Mouse (Mus musculus): ENCODE results near the gene Cd244a.

The Cd244a gene

DNA sequence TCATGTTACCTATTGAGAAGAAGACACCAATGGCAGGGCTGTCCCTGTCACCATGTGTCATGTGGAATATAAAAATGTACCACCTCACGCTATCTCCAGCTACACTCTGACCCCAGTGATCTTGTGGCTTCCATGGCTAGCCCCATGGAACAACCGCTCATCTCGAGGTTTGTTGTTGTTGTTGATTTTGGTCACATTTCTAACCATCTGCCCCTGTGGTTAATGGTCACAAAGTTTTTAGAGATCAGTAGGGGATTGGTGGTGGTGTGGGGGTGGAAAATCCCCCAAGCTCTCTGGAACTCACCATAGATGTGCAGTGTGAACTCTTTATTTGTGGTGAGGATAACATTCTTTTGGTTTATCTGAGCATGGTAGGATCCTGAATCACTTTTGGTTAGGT, 45.7 kb downstream of the Cd244a start:
- DNase-seq = no peak

DNA sequence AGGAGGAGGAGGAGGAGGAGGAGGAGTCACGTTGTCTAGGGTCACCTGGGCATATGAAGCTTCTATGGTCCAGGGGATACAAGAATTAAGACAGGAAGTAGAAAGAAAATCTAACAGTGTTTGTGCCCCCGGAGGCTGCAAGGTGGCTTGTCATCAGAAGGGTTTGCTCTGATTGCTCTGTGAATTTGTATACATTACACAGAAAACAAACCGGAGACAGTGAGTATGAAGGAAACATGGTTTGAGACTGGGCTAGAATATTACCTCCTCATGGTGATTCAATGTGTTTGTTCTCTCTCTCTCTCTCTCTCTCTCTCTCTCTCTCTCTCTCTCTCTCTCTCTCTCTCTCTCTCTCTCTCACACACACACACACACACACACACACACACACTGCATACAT, 47.7 kb downstream of the Cd244a start:
- DNase-seq = no peak

DNA sequence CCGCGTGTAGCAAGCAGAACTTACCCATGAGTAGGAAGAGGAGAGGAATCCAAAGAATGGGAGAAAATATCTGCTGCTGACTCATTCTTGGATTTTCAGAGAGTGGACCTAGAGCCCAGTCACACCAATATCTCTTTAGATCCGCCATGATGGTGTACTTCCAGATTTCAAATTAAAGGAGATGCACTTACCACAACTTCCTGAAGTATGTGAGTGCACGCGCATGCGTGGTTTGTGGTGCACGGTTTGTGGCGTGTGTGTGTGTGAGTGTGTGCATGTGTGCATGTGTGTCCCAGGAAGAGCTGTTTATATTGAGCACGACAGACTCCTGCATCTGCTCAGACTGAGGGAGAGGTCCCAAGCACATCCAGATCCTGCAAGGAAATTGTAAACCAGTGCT, 48.2 kb downstream of the Cd244a start, which contains the start of gene Ly9:
Ly9 (minus strand) TSS at position 235 of the 400 bp plus-strand sequence.
- no peak for DNase-seq

DNA sequence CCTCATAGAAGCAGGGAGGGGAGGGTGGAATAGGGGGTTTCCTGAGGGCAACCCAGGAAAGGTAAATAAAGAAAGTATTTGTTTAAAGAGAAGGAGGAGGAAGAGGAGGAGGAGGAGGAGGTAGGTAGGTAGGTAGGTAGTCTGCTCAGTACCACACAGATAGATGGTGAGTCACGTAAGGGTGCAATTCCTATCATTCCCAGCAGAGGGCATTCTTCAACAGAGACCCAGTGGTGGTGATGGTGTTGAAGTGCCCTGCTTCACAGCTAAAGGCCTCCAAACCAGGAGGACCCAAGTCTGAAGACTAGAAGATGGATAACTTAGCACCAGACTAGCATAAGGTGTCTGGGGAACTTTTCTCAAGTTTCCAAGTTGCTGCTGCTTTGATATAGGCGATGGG, 51.0 kb downstream of the Cd244a start:
- no peak for DNase-seq

DNA sequence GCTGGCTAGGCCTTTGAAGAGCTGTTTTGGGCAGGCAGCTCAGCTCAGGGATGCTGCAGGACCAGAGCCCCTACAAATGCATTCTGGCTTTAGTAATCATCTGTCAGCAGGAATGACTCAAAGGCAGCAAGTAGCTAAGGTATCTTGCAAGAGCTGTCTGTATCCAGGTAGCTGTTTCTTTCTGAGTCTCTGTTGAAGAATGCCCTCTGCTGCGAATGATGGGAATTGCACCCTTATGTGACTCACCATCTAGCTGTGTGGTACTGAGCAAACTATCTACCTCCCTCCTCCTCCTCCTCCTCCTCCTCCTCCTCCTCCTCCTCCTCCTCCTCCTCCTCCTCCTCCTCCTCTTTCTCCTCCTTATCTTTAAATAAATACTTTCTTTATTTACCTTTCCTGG, 51.8 kb downstream of the Cd244a start:
- DNase-seq = no peak

DNA sequence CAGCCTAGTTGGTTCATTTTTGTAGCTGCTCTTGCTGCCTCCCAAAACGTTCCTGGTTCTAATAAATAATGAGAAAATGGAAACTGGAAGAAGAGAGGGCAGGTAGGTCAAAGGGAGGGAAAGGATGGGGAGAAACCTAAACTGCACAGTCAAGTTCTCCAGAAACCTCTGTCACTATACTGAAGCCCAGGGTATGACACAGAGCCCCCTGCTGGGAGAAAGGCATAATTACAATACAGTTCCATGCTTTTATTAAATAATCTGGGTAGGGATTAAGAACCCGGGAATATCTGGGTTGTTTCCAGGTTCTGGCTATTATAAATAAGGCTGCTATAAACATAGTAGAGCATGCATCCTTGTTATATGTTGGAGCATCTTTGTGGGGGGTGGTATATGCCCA, 55.0 kb downstream of the Cd244a start:
- no peak for DNase-seq

DNA sequence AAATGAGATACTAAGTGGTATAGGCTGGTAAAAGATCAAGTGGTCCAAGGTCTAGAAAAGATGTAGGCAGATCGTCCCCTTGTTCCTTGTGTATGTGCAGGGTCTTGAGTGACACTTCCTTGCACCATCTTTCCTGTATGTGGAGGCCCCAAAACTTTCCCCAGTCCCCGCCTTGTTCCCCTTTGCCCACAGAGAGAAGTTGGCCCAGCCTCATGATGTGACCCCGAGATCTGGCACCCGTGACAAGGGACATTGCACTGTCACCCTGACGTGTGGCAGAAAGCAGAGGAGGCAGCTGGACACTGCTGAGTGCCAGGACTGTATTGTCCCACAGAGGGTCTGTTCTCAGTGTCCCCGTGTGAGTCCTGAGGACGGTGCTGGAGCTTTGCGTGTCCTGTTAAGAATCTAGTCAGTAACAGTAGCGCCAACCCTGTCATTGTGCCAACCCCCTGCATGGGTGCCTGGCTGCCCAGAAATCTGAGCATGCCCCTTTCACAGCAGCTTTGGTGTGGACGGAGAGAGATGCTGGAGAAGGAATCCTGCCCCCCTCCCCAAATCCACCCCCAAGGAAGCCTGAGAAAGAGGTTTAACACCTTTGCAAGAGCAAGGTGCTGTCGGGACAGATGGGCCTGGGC, 58.0 kb downstream of the Cd244a start:
- DNase-seq = no peak

DNA sequence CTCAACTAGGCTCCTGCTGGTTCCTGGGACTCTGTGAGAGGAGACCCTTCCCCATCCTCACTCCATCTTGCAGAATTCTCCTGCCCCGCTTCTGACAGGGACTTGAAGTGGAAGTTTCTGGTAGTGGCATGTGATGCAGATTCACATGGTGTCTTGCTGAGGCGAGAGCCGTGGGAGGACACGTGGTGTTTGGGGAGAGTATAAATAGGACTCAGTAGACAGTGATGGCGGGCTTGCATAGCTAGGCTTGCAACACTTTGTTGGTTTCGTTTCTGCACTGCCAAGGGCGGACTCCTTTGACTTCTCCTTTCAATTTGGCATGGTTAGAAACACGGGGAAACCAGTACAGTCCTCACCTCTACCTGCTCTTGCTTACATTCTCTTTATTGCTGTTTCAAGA, 60.0 kb downstream of the Cd244a start:
- no peak for DNase-seq

DNA sequence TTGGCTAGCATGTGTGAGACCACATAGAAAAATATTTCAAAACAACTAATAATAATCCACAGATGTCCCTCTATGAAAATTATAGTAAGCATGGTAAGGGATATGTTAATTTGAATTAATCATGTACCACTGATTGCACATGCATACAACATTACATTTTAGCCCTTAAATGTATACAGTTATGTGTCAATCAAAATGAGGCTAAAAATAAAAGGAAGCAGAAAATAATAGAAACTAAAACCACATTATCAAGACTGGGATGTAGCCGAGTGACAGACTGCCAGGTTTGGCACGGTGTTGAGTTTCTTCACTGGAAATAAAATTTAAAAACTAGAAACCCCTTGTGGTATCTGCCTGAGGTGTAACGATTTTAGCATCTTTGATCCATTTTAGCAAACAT, 60.7 kb downstream of the Cd244a start:
- no peak for DNase-seq

DNA sequence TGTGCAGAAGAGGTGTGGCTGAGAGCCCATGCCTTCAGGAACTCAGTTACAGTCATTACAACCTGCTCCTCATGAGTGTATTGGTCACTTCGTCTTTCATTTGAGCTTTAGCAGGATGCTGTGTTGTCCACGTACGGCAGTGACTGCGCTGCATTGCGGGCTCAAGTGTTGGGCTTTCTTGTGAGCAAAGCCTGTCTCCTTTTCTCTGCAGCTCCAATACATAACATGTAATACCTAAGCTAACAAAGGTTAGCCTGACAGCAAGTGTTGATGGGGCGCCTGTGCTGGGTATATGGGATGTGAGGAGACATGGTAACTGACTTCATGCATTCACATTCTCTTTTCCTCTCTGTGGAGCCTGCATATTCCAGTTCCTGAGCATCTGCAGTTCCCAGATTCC, 61.1 kb downstream of the Cd244a start:
- DNase-seq = no peak

DNA sequence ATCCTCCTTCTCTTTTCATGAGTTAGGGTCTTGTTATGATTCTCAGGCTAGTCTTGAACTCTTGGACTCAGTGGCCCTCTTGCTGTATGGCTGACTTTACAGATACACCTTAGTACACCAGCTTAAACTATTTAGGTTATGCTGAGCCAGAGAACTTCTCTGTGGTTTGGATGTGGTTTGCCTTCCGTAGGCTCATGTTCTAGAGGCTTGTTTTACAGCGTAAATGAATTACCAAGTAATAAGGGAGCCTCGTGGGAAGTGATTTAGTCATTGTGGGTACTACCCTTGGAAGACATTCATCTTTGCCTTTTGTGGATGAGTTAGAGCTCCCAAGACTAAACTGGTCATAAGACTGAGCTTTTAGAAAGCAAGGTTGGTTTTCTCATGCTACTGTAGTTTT, 68.8 kb downstream of the Cd244a start:
- no peak for DNase-seq

DNA sequence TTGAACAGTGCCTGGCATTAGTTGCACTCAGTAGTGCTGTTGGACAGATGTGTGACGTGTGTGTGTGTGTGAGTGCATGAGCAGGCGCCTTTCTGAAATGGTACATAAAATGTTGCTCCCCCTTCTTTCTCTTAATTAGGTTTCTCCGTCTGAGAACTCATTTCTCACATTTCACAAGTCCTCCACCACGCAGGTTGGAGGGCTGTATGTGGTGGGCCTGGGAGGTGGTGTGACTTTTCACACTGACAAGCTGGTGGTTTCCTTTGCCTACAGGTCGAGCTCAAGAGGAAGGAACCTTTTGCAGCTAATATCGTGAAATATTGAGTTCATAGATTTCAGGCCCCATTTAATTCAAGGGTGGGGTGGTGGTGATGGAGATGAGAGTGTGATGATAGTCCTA, 70.2 kb downstream of the Cd244a start:
- no peak for DNase-seq

DNA sequence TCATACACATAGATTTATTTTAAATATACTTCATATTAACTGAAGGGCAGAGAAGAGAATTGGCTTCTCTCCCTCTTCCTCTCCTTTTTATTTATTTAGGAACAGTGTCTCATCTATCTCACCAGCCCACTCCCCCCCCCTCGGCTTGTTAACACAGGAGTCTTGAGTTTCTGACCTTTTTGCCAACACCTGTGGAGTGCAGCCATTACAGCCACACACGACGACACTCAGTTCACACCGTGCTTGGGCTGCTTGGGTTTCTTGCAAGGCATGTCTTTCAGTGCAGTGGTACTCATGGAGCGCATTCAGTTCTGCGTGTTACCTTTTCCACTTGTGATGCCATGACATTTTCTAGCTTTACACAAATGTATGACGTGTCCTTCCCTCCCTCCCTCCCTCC, 71.0 kb downstream of the Cd244a start:
- DNase-seq = no peak

DNA sequence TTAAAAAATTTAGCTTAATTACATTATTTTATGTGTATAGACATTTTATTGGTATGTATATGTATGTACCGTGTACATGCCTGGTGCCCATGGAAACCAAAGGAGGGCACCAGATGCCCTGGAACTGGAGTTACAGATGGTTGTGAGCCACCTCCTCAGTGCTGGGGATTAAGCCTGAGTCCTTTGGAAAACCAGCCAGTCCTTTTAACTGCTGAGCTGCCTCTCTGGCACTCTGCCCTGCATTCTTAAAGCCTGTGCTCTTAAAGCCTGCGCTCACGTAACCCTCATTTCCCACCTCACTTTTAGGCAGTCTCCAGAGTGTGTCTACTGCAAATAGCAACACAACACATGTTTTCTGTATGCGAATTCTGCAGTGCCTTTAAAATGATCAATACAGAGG, 71.9 kb downstream of the Cd244a start:
- no peak for DNase-seq

DNA sequence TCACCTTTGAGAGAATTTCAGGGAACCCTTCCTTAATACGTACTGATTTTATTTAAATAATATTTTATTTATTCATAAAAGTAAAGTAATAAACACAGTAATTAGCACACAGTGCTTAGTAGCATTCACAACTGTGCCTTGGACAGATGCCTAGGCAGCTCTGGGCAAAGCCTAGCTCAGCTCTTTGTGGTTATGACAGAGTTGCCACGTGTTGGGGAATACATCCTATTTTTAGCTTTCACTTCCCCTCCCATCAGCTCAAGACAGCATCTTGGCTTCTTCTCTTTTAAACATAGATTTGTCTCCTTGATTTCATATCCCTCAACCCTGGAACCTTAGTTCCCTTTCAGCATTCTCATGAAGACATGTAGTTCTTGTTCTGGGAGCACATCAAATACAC, 72.5 kb downstream of the Cd244a start:
- no peak for DNase-seq

DNA sequence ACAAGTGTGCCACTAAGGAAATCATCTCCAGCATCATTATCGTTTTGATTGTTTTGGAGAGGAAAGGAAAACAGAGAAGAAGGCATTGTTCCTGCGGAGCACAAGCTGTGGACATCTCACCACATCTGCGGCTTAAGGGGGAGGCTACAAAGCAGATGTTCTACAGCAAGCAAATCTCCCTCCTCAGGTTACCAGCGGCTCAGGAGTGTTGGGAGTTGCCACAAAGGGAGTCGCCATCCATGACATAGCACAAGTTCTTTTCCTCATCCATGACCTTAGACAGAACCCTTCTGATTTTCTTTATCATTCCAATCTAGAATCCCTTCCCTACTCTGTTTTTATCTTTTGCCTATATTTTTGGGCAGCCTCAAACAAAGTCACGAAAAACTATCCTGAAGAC, 76.7 kb downstream of the Cd244a start:
- DNase-seq = no peak

DNA sequence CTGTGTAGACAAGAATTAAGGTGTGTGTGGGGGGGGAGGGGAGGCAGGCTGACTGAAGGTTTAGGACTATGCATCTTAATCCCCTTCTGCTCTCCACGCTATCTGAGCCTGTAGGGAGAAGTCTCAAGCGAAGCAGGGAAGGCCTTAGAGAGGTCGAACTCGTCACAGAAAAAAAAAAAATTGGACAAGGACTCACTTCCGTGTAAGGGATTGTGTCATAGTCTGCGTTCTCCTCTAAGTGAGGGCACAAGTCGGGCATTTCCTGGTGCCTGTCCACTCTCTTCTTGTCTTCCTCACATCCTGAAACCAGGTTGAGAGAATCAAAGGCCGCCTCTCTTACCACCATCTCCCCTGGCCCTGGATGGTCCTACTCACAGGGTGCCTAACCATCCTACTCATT, 78.1 kb downstream of the Cd244a start:
- DNase-seq = no peak

DNA sequence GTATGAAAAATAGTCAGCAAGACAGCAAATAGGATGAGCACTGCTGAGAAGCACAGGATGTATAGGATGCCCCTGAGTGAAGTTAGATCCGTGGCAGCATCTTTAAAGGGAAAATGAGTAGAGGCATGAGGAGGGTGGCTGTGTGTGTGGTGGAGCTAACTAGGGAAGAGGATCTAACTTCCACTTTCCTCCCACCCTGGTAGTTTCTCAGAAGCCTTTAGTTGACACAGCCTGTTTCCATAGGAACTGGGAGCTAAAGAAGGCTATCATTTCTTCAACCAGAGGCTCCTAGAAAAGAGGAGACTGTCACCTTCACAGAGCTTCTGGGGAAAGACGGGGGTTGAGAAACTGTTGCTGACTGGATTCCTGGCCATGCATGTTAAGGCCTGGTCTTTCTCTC, 79.7 kb downstream of the Cd244a start:
- DNase-seq = no peak

DNA sequence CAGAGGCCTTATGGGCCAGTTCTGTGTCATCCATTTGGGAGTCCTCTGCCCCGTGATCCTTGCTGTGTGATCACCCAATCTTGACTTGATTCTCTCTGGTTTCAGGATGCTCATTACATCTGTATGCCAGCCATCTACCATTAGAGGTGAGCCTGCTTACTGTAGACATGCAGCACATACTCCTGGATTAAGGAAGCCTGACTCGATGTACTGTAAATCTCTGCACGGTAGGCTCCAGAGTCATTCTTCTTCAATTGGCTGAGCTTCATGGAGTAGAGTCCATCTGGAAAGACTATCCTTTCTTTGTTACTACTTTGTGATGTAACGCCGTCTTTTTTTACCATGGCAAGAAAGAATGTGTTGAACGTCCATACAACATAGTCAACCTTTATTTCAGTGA, 81.8 kb downstream of the Cd244a start:
- DNase-seq = no peak

DNA sequence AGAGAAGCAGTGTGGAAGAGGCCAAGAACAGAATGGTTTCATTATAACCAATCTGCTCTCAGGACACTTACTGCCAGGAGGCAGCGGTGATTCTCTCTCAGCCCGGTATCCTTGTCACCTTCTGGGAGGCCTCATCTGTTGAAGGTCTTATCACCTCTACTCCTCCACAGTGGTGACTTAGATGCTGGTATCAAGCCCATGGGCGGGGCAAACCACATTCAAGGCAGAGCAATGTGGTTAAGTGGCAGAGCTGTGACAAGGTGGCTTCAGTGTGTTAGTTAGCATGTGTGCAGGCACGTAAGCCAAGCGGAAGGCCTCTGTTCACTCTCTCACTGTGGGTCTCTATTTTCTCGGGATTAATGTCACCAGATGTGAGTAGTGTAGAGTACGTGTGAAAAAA, 84.6 kb downstream of the Cd244a start:
- no peak for DNase-seq

DNA sequence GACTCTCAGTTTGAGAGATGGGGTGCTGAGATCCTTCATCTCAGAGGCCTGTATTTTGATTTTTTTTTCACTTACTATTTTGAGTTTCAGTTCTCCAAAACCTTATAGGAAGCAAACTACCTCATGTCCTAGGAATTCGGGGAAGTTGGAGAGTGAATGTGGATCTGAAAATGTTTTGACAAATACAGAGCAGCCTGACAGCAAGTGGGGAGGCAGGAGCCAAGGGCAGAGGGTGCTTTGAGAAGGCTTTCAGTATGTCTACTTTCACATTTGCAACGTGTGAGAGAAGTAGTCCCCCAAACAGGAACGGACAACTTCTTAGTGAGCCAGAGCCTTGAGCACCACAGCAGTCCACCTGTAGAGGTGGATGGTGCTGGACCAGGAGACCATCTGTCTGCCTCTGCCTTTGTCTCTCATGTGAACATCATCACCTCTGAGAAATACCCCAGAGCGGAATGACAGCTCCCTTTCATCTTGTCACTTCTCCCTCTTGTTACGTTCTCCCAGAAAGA, 87.5 kb downstream of the Cd244a start:
- DNase-seq = no peak

DNA sequence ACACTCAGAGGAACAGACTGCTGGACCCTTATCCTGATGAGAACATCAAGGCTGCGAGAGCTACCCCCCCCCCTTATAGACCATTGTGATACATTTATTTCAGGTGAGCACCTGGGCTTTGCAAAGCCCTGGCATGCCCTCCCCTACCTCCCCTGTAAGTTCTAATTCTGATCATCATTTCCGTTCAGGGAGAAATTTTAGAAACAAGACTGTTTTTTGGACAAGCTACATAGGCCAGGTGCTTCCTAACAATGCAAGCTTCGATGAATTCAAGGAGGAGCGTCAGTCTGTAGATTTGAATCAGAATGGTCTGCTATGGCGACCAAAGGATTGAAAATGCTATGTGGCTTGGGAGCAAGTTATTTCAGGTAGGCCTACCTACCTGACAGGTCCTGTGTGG, 88.7 kb downstream of the Cd244a start:
- DNase-seq = no peak

DNA sequence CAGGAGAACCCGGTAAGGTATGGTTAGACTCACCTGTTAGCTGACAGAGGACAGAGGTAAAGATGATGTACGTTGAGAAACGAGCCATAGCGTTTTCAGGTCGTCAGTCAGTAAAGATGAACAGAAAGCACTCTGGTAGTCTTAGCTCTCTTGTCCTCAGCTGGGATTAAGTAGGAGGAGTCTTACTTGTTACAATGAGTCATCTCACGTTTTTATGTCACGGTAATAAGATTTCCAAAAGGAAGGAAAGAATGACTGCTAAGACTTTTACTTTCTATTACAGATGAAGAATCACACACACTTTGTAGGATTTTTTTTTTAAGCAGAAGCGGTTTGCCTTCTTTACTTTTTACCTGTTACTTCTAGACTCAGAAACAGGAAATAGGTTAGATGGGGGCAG, 89.8 kb downstream of the Cd244a start:
- DNase-seq = no peak

DNA sequence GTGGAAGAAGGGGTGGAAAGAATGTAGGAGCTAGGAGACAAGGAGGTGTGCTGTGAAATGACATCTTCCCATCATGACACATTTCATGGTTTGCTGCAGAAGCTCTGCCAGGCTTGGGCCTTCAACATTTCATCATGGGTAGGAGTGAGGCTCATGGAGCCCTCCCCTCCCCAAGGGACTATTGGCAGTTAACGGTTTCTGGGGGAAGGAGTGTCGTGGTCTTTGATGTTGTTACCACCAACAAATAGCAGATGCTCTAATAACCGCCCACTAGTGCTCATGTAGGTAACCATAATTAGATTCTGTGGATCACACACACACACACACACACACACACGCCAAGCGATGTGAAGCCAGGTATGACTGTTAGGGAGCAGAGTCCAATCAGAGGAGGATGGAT, 93.7 kb downstream of the Cd244a start, which contains the start of gene Slamf7:
Slamf7 (minus strand) TSS at position 302 of the 400 bp plus-strand sequence.
- DNase-seq = no peak

DNA sequence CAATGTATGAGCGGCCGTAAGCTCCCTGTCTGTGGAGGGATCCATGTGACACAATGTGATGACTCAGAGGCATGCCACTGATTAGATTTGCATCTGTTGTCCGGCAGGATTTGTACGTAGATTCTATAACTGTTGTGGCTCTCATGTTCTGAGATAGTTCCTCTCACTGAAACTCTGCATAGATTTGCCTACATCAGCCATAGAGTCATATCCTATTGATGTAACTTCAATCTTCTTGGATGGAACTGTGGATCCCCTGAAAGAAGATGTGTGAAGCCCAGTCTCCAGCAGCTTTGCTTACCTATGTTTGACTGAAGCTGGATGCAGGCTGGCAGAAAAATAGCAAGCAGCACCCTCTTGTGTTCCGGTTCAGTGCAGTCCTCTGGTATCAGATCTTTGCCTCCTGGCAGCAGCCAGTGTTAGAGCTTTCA, 99.6 kb downstream of the Cd244a start:
- no peak for DNase-seq

Data from kidney, postnatal 10 days (tissue).